Mouse (Mus musculus): Measurements from ENCODE around the gene Dact2. TPM values are rescaled to one million over a fixed set of nuclear protein-coding genes. Genes with fewer than 3 reads are reported as not detected.
A peak's percentile ranks its signal among the peaks of the same experiment; 100 is the strongest.

The Dact2 gene
- total RNA-seq (2014; rRNA removed) (19.4 and 19.9 TPM in 2 replicates), polyA plus RNA-seq (2015; fragmentation: Nextera tagmentation; extraction: Ambion mirVana) (2.8 TPM in 2 replicates)

GRCm38 (mm10) chr17:14204061-14204460, at the start of gene Dact2:
Gene Dact2 (minus strand): TSS chr17:14204304.
- Histone ChIP-seq H3K27me3 (ENCODE audit: insufficient read depth, low read length) (peaks cover 16% of the 10 kb centered on the region), H3K27ac (ENCODE audit: low read depth, low read length) (peak within 1 kb of the TSS; percentile 63), H3K9ac (replicated peaks; ENCODE audit: low read length, poor library complexity, severe bottlenecking) (peak within 1 kb of the TSS; percentile 83), H3K4me1 (ENCODE audit: insufficient read depth, low read length) (no peaks in the 10 kb centered on the region; the same call in 1 of the 2 replicates), H3K4me2 (ENCODE audit: low read depth, low read length, poor library complexity, severe bottlenecking) (peak within 1 kb of the TSS; percentile 93), H3K36me3 (ENCODE audit: insufficient read depth, low read length) (no peaks in the 10 kb centered on the region), H3K4me3 (ENCODE audit: low read depth, low read length) (peak within 1 kb of the TSS; percentile 79), H3K9me3 (ENCODE audit: low read length) (no peaks in the 10 kb centered on the region)
- DNase-seq (ENCODE audit: low spot score) = peak; percentile 71
- 42% methylated on average over 13 of the region's 13 CpGs for WGBS
- peak; percentile 65 for ATAC-seq (ENCODE audit: low FRiP score)
- TF ChIP-seq CTCF (IDR thresholded peaks at IDR 0.05) = peak; percentile 71

- ATAC-seq (ENCODE audit: low FRiP score) = no peak
- no peak for DNase-seq (ENCODE audit: low spot score)
- no peaks in the 10 kb centered on the region for H3K9me3 ChIP-seq (ENCODE audit: low read length)
- no peak overlapping the region for H3K9ac ChIP-seq (replicated peaks; ENCODE audit: low read length, poor library complexity, severe bottlenecking)
- H3K4me1 ChIP-seq (ENCODE audit: insufficient read depth, low read length) = no peaks in the 10 kb centered on the region
- no peak overlapping the region for H3K4me3 ChIP-seq (ENCODE audit: low read depth, low read length)
- H3K27me3 ChIP-seq (ENCODE audit: insufficient read depth, low read length) = no peaks in the 10 kb centered on the region
- TF ChIP-seq CTCF (IDR thresholded peaks at IDR 0.05) = no peak
- no peak overlapping the region for H3K27ac ChIP-seq (ENCODE audit: low read depth, low read length)
- H3K36me3 ChIP-seq (ENCODE audit: insufficient read depth, low read length) = no peaks in the 10 kb centered on the region
- WGBS = 77% methylated on average over 7 of the region's 7 CpGs
- H3K4me2 ChIP-seq (ENCODE audit: low read depth, low read length, poor library complexity, severe bottlenecking) = no peak overlapping the region
These were observed 48.4 kb upstream of the Dact2 start for GRCm38 (mm10) chr17:14252456-14252855.

GRCm38 (mm10) chr17:14250401-14250800, 46.3 kb upstream of the Dact2 start:
- no peak for ATAC-seq (ENCODE audit: low FRiP score)
- H3K4me3 ChIP-seq (ENCODE audit: low read depth, low read length) = no peak overlapping the region
- DNase-seq (ENCODE audit: low spot score) = no peak
- H3K36me3 ChIP-seq (ENCODE audit: insufficient read depth, low read length) = no peaks in the 10 kb centered on the region
- 86% methylated on average over 8 of the region's 8 CpGs for WGBS
- TF ChIP-seq CTCF (IDR thresholded peaks at IDR 0.05) = no peak
- H3K27ac ChIP-seq (ENCODE audit: low read depth, low read length) = no peak overlapping the region
- no peak overlapping the region for H3K4me2 ChIP-seq (ENCODE audit: low read depth, low read length, poor library complexity, severe bottlenecking)
- no peak overlapping the region for H3K9ac ChIP-seq (replicated peaks; ENCODE audit: low read length, poor library complexity, severe bottlenecking)
- no peaks in the 10 kb centered on the region for H3K27me3 ChIP-seq (ENCODE audit: insufficient read depth, low read length)
- no peaks in the 10 kb centered on the region for H3K9me3 ChIP-seq (ENCODE audit: low read length)
- no peaks in the 10 kb centered on the region for H3K4me1 ChIP-seq (ENCODE audit: insufficient read depth, low read length)

GRCm38 (mm10) chr17:14249595-14249994, 45.5 kb upstream of the Dact2 start:
- Histone ChIP-seq H3K9ac (replicated peaks; ENCODE audit: low read length, poor library complexity, severe bottlenecking) (no peak overlapping the region), H3K4me2 (ENCODE audit: low read depth, low read length, poor library complexity, severe bottlenecking) (no peak overlapping the region), H3K4me3 (ENCODE audit: low read depth, low read length) (no peak overlapping the region), H3K4me1 (ENCODE audit: insufficient read depth, low read length) (no peaks in the 10 kb centered on the region), H3K27ac (ENCODE audit: low read depth, low read length) (no peak overlapping the region), H3K27me3 (ENCODE audit: insufficient read depth, low read length) (no peaks in the 10 kb centered on the region), H3K36me3 (ENCODE audit: insufficient read depth, low read length) (no peaks in the 10 kb centered on the region), H3K9me3 (ENCODE audit: low read length) (no peaks in the 10 kb centered on the region)
- 79% methylated on average over 4 of the region's 4 CpGs for WGBS
- DNase-seq (ENCODE audit: low spot score) = no peak
- no peak for TF ChIP-seq CTCF (IDR thresholded peaks at IDR 0.05)
- ATAC-seq (ENCODE audit: low FRiP score) = no peak

GRCm38 (mm10) chr17:14247931-14248330, 43.8 kb upstream of the Dact2 start:
- ATAC-seq (ENCODE audit: low FRiP score) = no peak
- 89% methylated on average over 8 of the region's 8 CpGs for WGBS

GRCm38 (mm10) chr17:14246266-14246665, 42.2 kb upstream of the Dact2 start:
- no peak overlapping the region for H3K27ac ChIP-seq (ENCODE audit: low read depth, low read length)
- no peak for TF ChIP-seq CTCF (IDR thresholded peaks at IDR 0.05)
- ATAC-seq (ENCODE audit: low FRiP score) = no peak
- no peaks in the 10 kb centered on the region for H3K9me3 ChIP-seq (ENCODE audit: low read length)
- no peaks in the 10 kb centered on the region for H3K4me1 ChIP-seq (ENCODE audit: insufficient read depth, low read length)
- DNase-seq (ENCODE audit: low spot score) = no peak
- H3K9ac ChIP-seq (replicated peaks; ENCODE audit: low read length, poor library complexity, severe bottlenecking) = no peak overlapping the region
- H3K4me3 ChIP-seq (ENCODE audit: low read depth, low read length) = no peak overlapping the region
- 62% methylated on average over 2 of the region's 2 CpGs for WGBS
- no peaks in the 10 kb centered on the region for H3K36me3 ChIP-seq (ENCODE audit: insufficient read depth, low read length)
- no peaks in the 10 kb centered on the region for H3K27me3 ChIP-seq (ENCODE audit: insufficient read depth, low read length)
- no peak overlapping the region for H3K4me2 ChIP-seq (ENCODE audit: low read depth, low read length, poor library complexity, severe bottlenecking)

More at GRCm38 (mm10) chr17:14247931-14248330, 43.8 kb upstream of the Dact2 start:
- no peak overlapping the region for H3K4me2 ChIP-seq (ENCODE audit: low read depth, low read length, poor library complexity, severe bottlenecking)
- no peaks in the 10 kb centered on the region for H3K27me3 ChIP-seq (ENCODE audit: insufficient read depth, low read length)
- no peaks in the 10 kb centered on the region for H3K36me3 ChIP-seq (ENCODE audit: insufficient read depth, low read length)
- no peaks in the 10 kb centered on the region for H3K9me3 ChIP-seq (ENCODE audit: low read length)
- TF ChIP-seq CTCF (IDR thresholded peaks at IDR 0.05) = no peak
- H3K27ac ChIP-seq (ENCODE audit: low read depth, low read length) = no peak overlapping the region
- H3K4me3 ChIP-seq (ENCODE audit: low read depth, low read length) = no peak overlapping the region
- no peak for DNase-seq (ENCODE audit: low spot score)
- H3K9ac ChIP-seq (replicated peaks; ENCODE audit: low read length, poor library complexity, severe bottlenecking) = no peak overlapping the region
- H3K4me1 ChIP-seq (ENCODE audit: insufficient read depth, low read length) = no peaks in the 10 kb centered on the region

Data from midbrain, postnatal 0 days (tissue).